Mouse (Mus musculus) G1E (cell line): ENCODE data around the gene Sytl5.

ENCODE experiments used
- CTCF ChIP-seq: IDR thresholded peaks from 2 replicates; pipeline ENCODE4 v1.5.1; 2012; ENCODE audit warnings: low read depth, low read length, inconsistent platforms, mixed read lengths
- GATA1 ChIP-seq: IDR thresholded peaks from 2 replicates; pipeline ENCODE4 v1.6.1; 2012; ENCODE audit warnings: borderline replicate concordance, low read length, inconsistent platforms, mixed read lengths
- GATA2 ChIP-seq: IDR thresholded peaks from 2 replicates; pipeline ENCODE4 v1.6.1; 2012; ENCODE audit warnings: low read depth, low read length, inconsistent platforms, borderline replicate concordance
- POLR2AphosphoS5 ChIP-seq: IDR thresholded peaks from 2 replicates; pipeline ENCODE4 v1.6.1; 2012; ENCODE audit warnings: low read depth, low read length, inconsistent platforms; ENCODE audit not compliant: insufficient replicate concordance

DNA sequence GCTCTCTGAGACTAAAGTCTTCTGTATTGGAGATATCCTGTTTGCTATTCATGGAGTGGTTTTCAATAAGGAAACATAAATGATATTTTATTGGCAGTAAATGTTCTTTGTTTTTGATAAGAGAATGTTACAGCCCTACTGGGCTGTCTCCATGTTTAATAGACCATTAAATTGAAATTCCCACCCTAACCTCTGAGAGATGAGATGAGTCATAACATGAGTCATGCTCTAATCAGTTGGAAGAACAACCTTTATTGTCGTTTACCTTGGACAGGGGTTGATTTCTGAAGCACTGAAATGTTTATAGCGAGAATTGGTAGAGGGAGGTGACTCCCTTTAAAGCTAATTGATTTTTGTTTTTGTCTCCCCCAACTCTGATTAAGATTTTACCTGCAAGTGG is 24.1 kb downstream of the Sytl5 start:
- TF ChIP-seq CTCF: no peak
- TF ChIP-seq POLR2AphosphoS5: no peak
- no peak for TF ChIP-seq GATA2
- no peak for TF ChIP-seq GATA1
